11 mouse cellular contexts compared by ENCODE assay signal in the genomic region with DNA sequence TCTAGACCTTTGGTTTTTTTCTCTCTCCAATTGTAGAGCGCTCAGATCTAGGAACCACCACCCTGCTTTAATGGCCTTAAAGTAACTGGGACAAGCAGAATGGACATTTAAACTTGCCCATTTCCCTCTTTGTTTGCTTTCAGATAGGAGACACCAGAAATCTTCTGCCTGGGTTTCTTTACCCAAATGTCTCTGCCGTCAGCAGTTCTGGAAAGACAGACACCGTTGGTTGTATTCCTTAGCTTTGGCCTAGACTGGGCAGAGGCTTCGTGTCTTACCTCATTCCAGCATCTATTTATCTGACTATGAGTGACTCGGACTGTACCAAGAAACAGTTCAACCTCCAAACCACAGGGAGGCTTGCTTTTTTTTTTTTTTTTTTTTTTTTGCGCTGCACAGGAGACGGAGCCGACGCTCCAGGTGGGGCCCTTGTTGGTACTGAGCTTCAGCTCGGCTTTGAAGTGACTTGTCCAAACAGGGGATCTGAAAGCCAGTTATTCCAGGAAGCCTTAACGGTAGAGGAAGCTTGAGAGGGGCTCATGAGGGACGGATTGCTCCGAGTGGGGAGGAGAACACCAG. TPM values are rescaled to one million over a fixed set of nuclear protein-coding genes. Genes with fewer than 3 reads are reported as not detected.
DNase-seq lines count a peak whose midpoint lies in the region; ATAC-seq and TF ChIP-seq lines count a peak whose summit lies in the region.
"Had no signal": no experiment of that assay in that cellular context is flagged by ENCODE, and none has a peak within 500 bp of the region (broad histone marks: within the 10 kb centered on the region; RNA-seq: fewer than 3 reads in every experiment).

No protein-coding gene starts in this region.

- no peak for ATAC-seq in heart, embryonic 12.5 days (ENCODE audit: insufficient number of reproducible peaks, low FRiP score)
- no peak for ATAC-seq in lung, embryonic 15.5 days (ENCODE audit: borderline replicate concordance, extremely low read depth, low FRiP score, low TSS enrichment)
- ATAC-seq in hindbrain, postnatal 0 days = no peak
- no peak for ATAC-seq in midbrain, embryonic 13.5 days

- H3K4me2 ChIP-seq in heart, embryonic 12.5 days = peak overlapping the region; percentile 71
- H3K4me2 ChIP-seq in lung, embryonic 15.5 days = peak overlapping the region; percentile 60; the same call in 1 of the 2 replicates
- H3K4me2 ChIP-seq in hindbrain, postnatal 0 days (ENCODE audit: low read depth, low read length) = peak overlapping the region; percentile 53
- peak overlapping the region; percentile 50 for H3K4me2 ChIP-seq in midbrain, embryonic 13.5 days (replicated peaks)

- no peaks in the 10 kb centered on the region for H3K9me3 ChIP-seq in heart, embryonic 12.5 days (replicated peaks)
- no peaks in the 10 kb centered on the region for H3K9me3 ChIP-seq in lung, embryonic 15.5 days
- H3K9me3 ChIP-seq in hindbrain, postnatal 0 days (ENCODE audit: low read length) = no peaks in the 10 kb centered on the region
- H3K9me3 ChIP-seq in midbrain, embryonic 13.5 days = no peaks in the 10 kb centered on the region

- no peak for DNase-seq in heart, adult 9 months (ENCODE audit: low spot score in 2 of 2)
- DNase-seq in lung, postnatal 36 days = no peak
- DNase-seq in hindbrain, postnatal 0 days (ENCODE audit: low spot score) = no peak
- no peak for DNase-seq in adrenal gland, postnatal 4 days (ENCODE audit: low spot score in 2 of 2)
- DNase-seq in kidney, adult 18-20 months = no peak
- DNase-seq: retina, postnatal 1 day had no signal

- no peak overlapping the region for H3K4me3 ChIP-seq in heart, embryonic 12.5 days
- no peak overlapping the region for H3K4me3 ChIP-seq in lung, embryonic 15.5 days
- H3K4me3 ChIP-seq in hindbrain, postnatal 0 days (ENCODE audit: low read length) = no peak overlapping the region
- peak overlapping the region; percentile 26; the same call in 1 of the 2 replicates for H3K4me3 ChIP-seq in midbrain, embryonic 13.5 days (replicated peaks)

- peaks cover 15% of the 10 kb centered on the region for H3K4me1 ChIP-seq in heart, embryonic 12.5 days (replicated peaks)
- H3K4me1 ChIP-seq in lung, embryonic 15.5 days = peaks cover 23% of the 10 kb centered on the region
- H3K4me1 ChIP-seq in hindbrain, postnatal 0 days (ENCODE audit: insufficient read depth, low read length) = peaks cover 8% of the 10 kb centered on the region; the same call in 1 of the 2 replicates
- peaks cover 24% of the 10 kb centered on the region for H3K4me1 ChIP-seq in midbrain, embryonic 13.5 days (replicated peaks)

- WGBS in heart, embryonic 12.5 days = 45% methylated on average over 13 of the region's 13 CpGs
- WGBS in lung, embryonic 15.5 days = 46% methylated on average over 13 of the region's 13 CpGs
- 49% methylated on average over 13 of the region's 13 CpGs for WGBS in hindbrain, postnatal 0 days
- WGBS in midbrain, embryonic 13.5 days = 33% methylated on average over 13 of the region's 13 CpGs

- 0 out of 2 replicates have a peak, but pooled peaks cover 6% of the 10 kb centered on the region for H3K27me3 ChIP-seq in heart, embryonic 12.5 days (replicated peaks)
- H3K27me3 ChIP-seq in lung, embryonic 15.5 days = no peaks in the 10 kb centered on the region
- H3K27me3 ChIP-seq in hindbrain, postnatal 0 days (ENCODE audit: insufficient read depth, low read length) = no peaks in the 10 kb centered on the region
- peaks cover 4% of the 10 kb centered on the region; the same call in 1 of the 2 replicates for H3K27me3 ChIP-seq in midbrain, embryonic 13.5 days

- H3K9ac ChIP-seq in heart, embryonic 12.5 days = no peak overlapping the region
- H3K9ac ChIP-seq in lung, embryonic 15.5 days = no peak overlapping the region
- no peak overlapping the region for H3K9ac ChIP-seq in hindbrain, postnatal 0 days (replicated peaks; ENCODE audit: low read length)
- H3K9ac ChIP-seq in midbrain, embryonic 13.5 days (replicated peaks) = no peak overlapping the region

- no peak overlapping the region for H3K27ac ChIP-seq in heart, embryonic 12.5 days (ENCODE audit: poor library complexity, severe bottlenecking)
- H3K27ac ChIP-seq in lung, embryonic 15.5 days = peak overlapping the region; percentile 20; the same call in 1 of the 2 replicates
- H3K27ac ChIP-seq in hindbrain, postnatal 0 days = no peak overlapping the region
- no peak overlapping the region for H3K27ac ChIP-seq in midbrain, embryonic 13.5 days

- no peak for TF ChIP-seq CTCF in hindbrain, postnatal 0 days (IDR thresholded peaks at IDR 0.05; ENCODE audit: low read depth)

- H3K36me3 ChIP-seq in heart, embryonic 12.5 days = peaks cover 17% of the 10 kb centered on the region
- no peaks in the 10 kb centered on the region for H3K36me3 ChIP-seq in lung, embryonic 15.5 days
- H3K36me3 ChIP-seq in hindbrain, postnatal 0 days (ENCODE audit: insufficient read depth, low read length) = no peaks in the 10 kb centered on the region
- H3K36me3 ChIP-seq in midbrain, embryonic 13.5 days = peaks cover 4% of the 10 kb centered on the region; the same call in 1 of the 2 replicates

RNA-seq across cellular contexts. Expression of gene 1810049J17Rik, which starts 54.9 kb away (rescaled TPM):
- polyA plus RNA-seq in heart, embryonic 12.5 days (2016; fragmentation: Nextera tagmentation; extraction: Ambion mirVana) = 0.50 and 0.73 TPM in 2 replicates
- polyA plus RNA-seq in lung, embryonic 15.5 days (2015; fragmentation: Nextera tagmentation; extraction: Ambion mirVana) = 0.99 and 1.4 TPM in 2 replicates
- not detected in 2 replicates for total RNA-seq in hindbrain, postnatal 0 days (2014; rRNA removed)
- polyA plus RNA-seq in hindbrain, postnatal 0 days (2015; fragmentation: Nextera tagmentation; extraction: Ambion mirVana) = 1.4 and 1.8 TPM in 2 replicates
- 0.67 TPM in 1 of 2 replicates, not detected in the other for polyA plus RNA-seq in midbrain, embryonic 13.5 days (2015; fragmentation: Nextera tagmentation; extraction: Ambion mirVana)
- total RNA-seq in adrenal gland, postnatal 4 days (2021) = 1 to 10 TPM in 1 of 2 experiments, not detected in 1; 1.8 TPM
- polyA plus RNA-seq: erythroblast, embryonic 14.5 days; large intestine, adult 2 months had no signal

RNA-seq across cellular contexts. Expression of gene Golph3, which starts 55.3 kb away (rescaled TPM):
- 92.2 and 92.5 TPM in 2 replicates for polyA plus RNA-seq in heart, embryonic 12.5 days (2016; fragmentation: Nextera tagmentation; extraction: Ambion mirVana)
- polyA plus RNA-seq in lung, embryonic 15.5 days (2015; fragmentation: Nextera tagmentation; extraction: Ambion mirVana) = 76.2 and 83.2 TPM in 2 replicates
- total RNA-seq in hindbrain, postnatal 0 days (2014; rRNA removed) = 132 and 134 TPM in 2 replicates
- polyA plus RNA-seq in hindbrain, postnatal 0 days (2015; fragmentation: Nextera tagmentation; extraction: Ambion mirVana) = 59.5 and 63.6 TPM in 2 replicates
- polyA plus RNA-seq in midbrain, embryonic 13.5 days (2015; fragmentation: Nextera tagmentation; extraction: Ambion mirVana) = 68.6 and 70.8 TPM in 2 replicates
- 100 to 1,000 TPM; 105 to 114 TPM for total RNA-seq in adrenal gland, postnatal 4 days (2021)
